Mouse (Mus musculus): ENCODE data around the gene Ankrd31. TPM values are rescaled to one million over a fixed set of nuclear protein-coding genes. Genes with fewer than 3 reads are reported as not detected.

The Ankrd31 gene
- total and polyA plus RNA-seq, 3 experiments: not detected

DNA sequence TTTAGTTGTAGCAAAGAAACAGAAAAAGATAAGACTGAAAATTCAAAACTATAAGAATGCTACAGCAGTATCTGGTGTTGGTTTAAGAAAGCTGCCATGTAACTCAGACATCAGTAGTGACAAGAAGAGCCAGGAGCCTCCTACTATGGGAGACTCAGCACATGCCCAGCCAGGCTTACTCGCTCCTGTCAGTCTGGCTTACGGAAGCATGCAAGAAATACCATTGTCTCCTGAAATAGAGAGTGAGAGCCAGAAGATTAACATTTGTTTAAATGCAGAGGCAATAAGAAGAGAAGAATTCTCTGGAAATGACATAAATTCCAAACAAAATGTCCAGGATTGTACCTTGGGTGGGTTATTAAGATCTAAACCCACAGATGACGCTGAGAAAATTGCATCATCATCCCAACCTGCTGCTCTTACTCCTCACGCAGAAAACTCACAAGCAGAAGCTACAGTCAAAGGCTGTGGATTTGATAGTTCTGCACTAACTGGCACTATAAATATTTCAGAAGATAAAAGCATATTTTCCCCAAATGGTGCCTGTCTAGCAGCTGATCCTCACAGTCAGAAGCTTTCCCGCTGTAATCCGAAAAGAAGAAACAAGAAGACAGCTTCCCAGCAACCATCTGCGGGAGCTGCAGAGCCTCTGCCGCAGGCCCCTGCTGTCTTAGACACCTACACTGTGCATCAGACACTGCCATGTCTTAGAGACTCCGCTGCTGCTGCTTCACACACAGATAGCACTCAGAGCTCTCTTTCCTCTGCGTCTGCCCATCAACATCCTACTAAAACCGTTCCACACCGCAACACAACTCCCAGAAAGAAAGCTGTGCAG, 130.4 kb downstream of the Ankrd31 start:
- Histone ChIP-seq H3K9me3 (replicated peaks; ENCODE audit: insufficient read depth, low read length) (no peaks in the 10 kb centered on the region), H3K79me2 (ENCODE audit: control insufficient read depth, insufficient read depth, low read length, poor library complexity) (no peaks in the 10 kb centered on the region), H3K36me3 (ENCODE audit: control insufficient read depth in 1 of 2, insufficient read depth in 2 of 2, low read length in 2 of 2) (no peaks in the 10 kb centered on the region), H3K9ac (ENCODE audit: control insufficient read depth, low read depth, low read length, poor library complexity, severe bottlenecking) (no peak overlapping the region), H3K4me1 (ENCODE audit: control insufficient read depth in 1 of 2, insufficient read depth in 2 of 2, low read length in 2 of 2) (no peaks in the 10 kb centered on the region), H3K4me3 (ENCODE audit: control insufficient read depth in 1 of 2, insufficient read depth in 1 of 2, low read depth in 2 of 2, low read length in 2 of 2) (no peak overlapping the region), H3K27me3 (ENCODE audit: control insufficient read depth in 1 of 2, insufficient read depth in 2 of 2, low read length in 2 of 2) (no peaks in the 10 kb centered on the region), H3K27ac (ENCODE audit: control insufficient read depth, low read depth, low read length) (no peak overlapping the region)
- no peak for DNase-seq (ENCODE audit: low read depth, low spot score)
- TF ChIP-seq ELF1 (IDR thresholded peaks at IDR 0.05; ENCODE audit: low read depth, low read length) (no peak), ETS1 (IDR thresholded peaks at IDR 0.05; ENCODE audit: low read depth, low read length) (no peak), MYC (IDR thresholded peaks at IDR 0.05; ENCODE audit: low read depth, low read length) (no peak), POLR2A (IDR thresholded peaks at IDR 0.05; ENCODE audit: control insufficient read depth in 1 of 2, insufficient read depth in 1 of 2, low read depth in 1 of 2, low read length in 2 of 2, poor library complexity in 1 of 2) (no peak), USF2 (IDR thresholded peaks at IDR 0.05; ENCODE audit: borderline replicate concordance in 1 of 2, insufficient read depth in 1 of 2, low read depth in 1 of 2, low read length in 2 of 2) (no peak), UBTF (IDR thresholded peaks at IDR 0.05; ENCODE audit: borderline replicate concordance, insufficient read depth, low read depth, low read length) (no peak), SMC3 (IDR thresholded peaks at IDR 0.05; ENCODE audit: low read depth, low read length) (no peak), NRF1 (IDR thresholded peaks at IDR 0.05; ENCODE audit: insufficient read depth, low read depth, low read length, poor library complexity, severe bottlenecking) (no peak), KAT2A (conservative IDR thresholded peaks at IDR 0.05; ENCODE audit: low read depth, low read length) (no peak), TAL1 (IDR thresholded peaks at IDR 0.05; ENCODE audit: low read length) (no peak), MYB (IDR thresholded peaks at IDR 0.05; ENCODE audit: low read depth, low read length) (no peak), MAZ (IDR thresholded peaks at IDR 0.05; ENCODE audit: low read depth, low read length) (no peak), TBP (IDR thresholded peaks at IDR 0.05; ENCODE audit: low read depth, low read length) (no peak)

DNA sequence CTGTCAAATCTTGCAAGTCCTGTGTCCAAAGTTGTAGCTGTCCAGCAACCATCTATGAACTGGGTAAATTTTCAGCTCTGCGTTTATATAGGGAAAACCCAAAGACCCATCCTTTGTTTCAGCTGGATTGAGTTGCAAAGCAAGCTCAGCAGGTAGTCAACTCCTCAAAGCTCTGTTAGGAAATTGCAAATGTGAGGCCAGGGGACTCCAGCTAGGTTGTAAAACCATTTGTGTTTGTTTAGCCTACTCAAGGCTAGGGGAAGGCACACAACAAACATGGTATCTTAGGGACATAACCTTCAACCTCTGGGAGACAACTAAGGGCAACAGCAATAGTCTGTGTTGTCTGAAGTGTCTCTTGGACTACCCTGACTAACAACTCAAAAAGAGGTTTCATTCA, 136.5 kb downstream of the Ankrd31 start:
- no peak overlapping the region for H3K4me3 ChIP-seq (ENCODE audit: control insufficient read depth in 1 of 2, insufficient read depth in 1 of 2, low read depth in 2 of 2, low read length in 2 of 2)
- H3K27me3 ChIP-seq (ENCODE audit: control insufficient read depth in 1 of 2, insufficient read depth in 2 of 2, low read length in 2 of 2): no peaks in the 10 kb centered on the region; a peak in 1 of 4 replicates
- no peaks in the 10 kb centered on the region for H3K36me3 ChIP-seq (ENCODE audit: control insufficient read depth in 1 of 2, insufficient read depth in 2 of 2, low read length in 2 of 2)
- no peak overlapping the region for H3K9ac ChIP-seq (ENCODE audit: control insufficient read depth, low read depth, low read length, poor library complexity, severe bottlenecking)
- no peaks in the 10 kb centered on the region for H3K79me2 ChIP-seq (ENCODE audit: control insufficient read depth, insufficient read depth, low read length, poor library complexity)
- H3K4me1 ChIP-seq (ENCODE audit: control insufficient read depth in 1 of 2, insufficient read depth in 2 of 2, low read length in 2 of 2): no peaks in the 10 kb centered on the region
- DNase-seq (ENCODE audit: low read depth, low spot score): no peak
- TF ChIP-seq USF1 (IDR thresholded peaks at IDR 0.05; ENCODE audit: low read depth, low read length): no peak
- TF ChIP-seq TCF12 (IDR thresholded peaks at IDR 0.05; ENCODE audit: low read depth, low read length): no peak
- no peak for TF ChIP-seq NELFE (IDR thresholded peaks at IDR 0.05; ENCODE audit: low read depth, low read length)
- TF ChIP-seq KAT2A (conservative IDR thresholded peaks at IDR 0.05; ENCODE audit: low read depth, low read length): no peak
- no peak for TF ChIP-seq ZMIZ1 (IDR thresholded peaks at IDR 0.05; ENCODE audit: low read depth, low read length)
- TF ChIP-seq NRF1 (IDR thresholded peaks at IDR 0.05; ENCODE audit: insufficient read depth, low read depth, low read length, poor library complexity, severe bottlenecking): no peak
- no peak for TF ChIP-seq E2F4 (IDR thresholded peaks at IDR 0.05; ENCODE audit: borderline replicate concordance, low read depth, low read length)
- TF ChIP-seq POLR2AphosphoS2 (IDR thresholded peaks at IDR 0.05; ENCODE audit: low read length): no peak
- TF ChIP-seq RAD21 (IDR thresholded peaks at IDR 0.05; ENCODE audit: low read depth, low read length): no peak
- no peak for TF ChIP-seq SIN3A (IDR thresholded peaks at IDR 0.05; ENCODE audit: low read length)
- no peak for TF ChIP-seq MEF2A (IDR thresholded peaks at IDR 0.05; ENCODE audit: extremely low read depth, insufficient replicate concordance, low read depth, low read length, poor library complexity, severe bottlenecking)
- no peak for TF ChIP-seq GABPA (IDR thresholded peaks at IDR 0.05; ENCODE audit: low read depth, low read length)
- TF ChIP-seq MAFK (IDR thresholded peaks at IDR 0.05; ENCODE audit: borderline replicate concordance, low read depth, low read length): no peak
- TF ChIP-seq RCOR1 (IDR thresholded peaks at IDR 0.05; ENCODE audit: low read depth, low read length): no peak
- no peak overlapping the region for H3K27ac ChIP-seq (ENCODE audit: control insufficient read depth, low read depth, low read length)
- H3K9me3 ChIP-seq (replicated peaks; ENCODE audit: insufficient read depth, low read length): no peaks in the 10 kb centered on the region

Measured in MEL (cell line).